Mouse (Mus musculus) erythroblast, embryonic 14.5 days (primary cell): ENCODE data around the gene Smyd3.

Experiments
- GATA1 ChIP-seq: IDR thresholded peaks from 2 replicates; pipeline ENCODE4 v1.6.1; 2012; ENCODE audit warnings: low read length, inconsistent platforms, mixed read lengths
- TAL1 ChIP-seq: IDR thresholded peaks from 3 replicates; pipeline ENCODE4 v1.6.1; 2012; ENCODE audit warnings: low read length, inconsistent platforms, mixed read lengths

DNA sequence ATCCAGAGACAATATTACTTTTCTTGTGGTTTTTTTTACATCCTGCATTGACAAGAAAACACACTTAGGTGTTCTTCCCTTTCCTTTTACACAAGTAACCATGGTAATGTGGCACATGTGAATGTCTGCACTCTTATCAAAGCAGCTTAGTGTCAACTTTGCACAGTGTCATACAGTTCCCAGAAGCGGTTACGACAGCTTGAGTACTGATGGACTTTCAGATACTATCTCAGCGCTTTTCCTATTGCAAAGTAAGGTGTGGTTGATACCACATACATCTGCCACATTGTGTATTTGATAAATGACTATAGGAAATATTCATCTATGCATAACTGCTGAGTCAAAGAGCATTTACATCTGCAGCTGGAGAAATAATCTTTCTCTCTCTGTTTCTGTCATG lies 348.1 kb downstream of the Smyd3 start:
- TF ChIP-seq TAL1: no peak
- no peak for TF ChIP-seq GATA1
